Mouse (Mus musculus): Measurements from ENCODE around the gene Tent4a.

DNA sequence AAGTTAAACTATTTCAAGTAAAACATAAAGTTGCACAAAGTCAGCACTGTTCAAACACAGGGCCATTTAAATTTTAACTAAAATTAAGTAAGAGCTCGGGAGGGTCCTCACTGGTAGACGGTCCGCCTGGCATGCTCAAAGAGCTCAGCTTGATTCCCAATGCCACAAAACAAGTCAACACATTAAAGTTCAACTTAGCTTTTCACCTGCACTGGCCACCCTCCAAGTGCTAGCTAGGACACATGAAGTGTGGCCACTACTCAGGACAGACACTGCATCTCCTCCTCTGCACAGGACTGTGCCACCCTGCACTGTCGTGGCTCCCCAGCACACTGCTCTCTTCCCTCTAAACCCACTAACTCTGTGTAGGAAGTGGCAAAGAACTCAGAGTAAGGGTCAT, 8.6 kb downstream of the Tent4a start:
- TF ChIP-seq CTCF (IDR thresholded peaks at IDR 0.05) (no peak), EP300 (IDR thresholded peaks at IDR 0.05) (no peak)
